15 mouse cellular contexts compared by ENCODE assay signal in genomic region chr2:35852164-35852509, GRCm38 (mm10).
DNase-seq lines count a peak whose midpoint lies in the region; ATAC-seq lines count a peak whose summit lies in the region.
"Had no signal": no experiment of that assay in that cellular context is flagged by ENCODE, and none has a peak within 500 bp of the region (broad histone marks: within the 10 kb centered on the region; RNA-seq: fewer than 3 reads in every experiment).

No protein-coding gene starts in this region.

- no peak for DNase-seq in hindbrain, embryonic 14.5 days (ENCODE audit: low spot score)
- DNase-seq in midbrain, embryonic 14.5 days = no peak
- no peak for DNase-seq in heart, postnatal 4 days
- no peak for DNase-seq in adrenal gland, postnatal 10 days
- DNase-seq: adrenal gland, adult 2 months; cerebellum, adult 2 months; heart, adult 2 months; left cerebral cortex, postnatal 4 days; lung, postnatal 14 days; thymus, adult 18-20 months had no signal

- H3K4me3 ChIP-seq in hindbrain, embryonic 14.5 days (replicated peaks; ENCODE audit: low read length) = no peak overlapping the region
- H3K4me3 ChIP-seq in hindbrain, embryonic 16.5 days (ENCODE audit: low read length) = no peak overlapping the region
- H3K4me3 ChIP-seq in forebrain, embryonic 13.5 days = no peak overlapping the region
- no peak overlapping the region for H3K4me3 ChIP-seq in forebrain, embryonic 15.5 days
- no peak overlapping the region for H3K4me3 ChIP-seq in midbrain, embryonic 14.5 days (replicated peaks; ENCODE audit: low read depth, low read length)
- H3K4me3 ChIP-seq: heart, adult 2 months had no signal

- H3K4me1 ChIP-seq in hindbrain, embryonic 14.5 days (replicated peaks; ENCODE audit: control insufficient read depth, insufficient read depth, low read length) = peaks cover 16% of the 10 kb centered on the region
- H3K4me1 ChIP-seq in hindbrain, embryonic 16.5 days (ENCODE audit: control insufficient read depth, insufficient read depth, low read depth, low read length) = peaks cover 3% of the 10 kb centered on the region
- peaks cover 25% of the 10 kb centered on the region for H3K4me1 ChIP-seq in forebrain, embryonic 13.5 days
- peaks cover 13% of the 10 kb centered on the region for H3K4me1 ChIP-seq in forebrain, embryonic 15.5 days
- H3K4me1 ChIP-seq in midbrain, embryonic 14.5 days (ENCODE audit: control insufficient read depth, insufficient read depth, low read length) = peaks cover 15% of the 10 kb centered on the region

- H3K9ac ChIP-seq in hindbrain, embryonic 14.5 days = no peak overlapping the region
- H3K9ac ChIP-seq in hindbrain, embryonic 16.5 days (ENCODE audit: low read depth, low read length) = no peak overlapping the region
- H3K9ac ChIP-seq in forebrain, embryonic 13.5 days = no peak overlapping the region
- no peak overlapping the region for H3K9ac ChIP-seq in forebrain, embryonic 15.5 days (replicated peaks)
- no peak overlapping the region for H3K9ac ChIP-seq in midbrain, embryonic 14.5 days (replicated peaks; ENCODE audit: low read length)

- no peak overlapping the region for H3K4me2 ChIP-seq in hindbrain, embryonic 14.5 days (replicated peaks)
- no peak overlapping the region for H3K4me2 ChIP-seq in hindbrain, embryonic 16.5 days (ENCODE audit: low read length)
- H3K4me2 ChIP-seq in forebrain, embryonic 13.5 days = peak overlapping the region; percentile 8; the same call in 1 of the 2 replicates
- no peak overlapping the region; the same call in 1 of the 2 replicates for H3K4me2 ChIP-seq in forebrain, embryonic 15.5 days (replicated peaks)
- H3K4me2 ChIP-seq in midbrain, embryonic 14.5 days (ENCODE audit: low read length) = peak overlapping the region; percentile 16; the same call in 1 of the 2 replicates

- no peak for ATAC-seq in hindbrain, embryonic 14.5 days (ENCODE audit: low FRiP score)
- ATAC-seq in hindbrain, embryonic 16.5 days = no peak
- ATAC-seq in forebrain, embryonic 13.5 days = no peak
- ATAC-seq in forebrain, embryonic 15.5 days (replicated peaks) = no peak
- no peak for ATAC-seq in midbrain, embryonic 14.5 days (ENCODE audit: low FRiP score, low TSS enrichment)
- ATAC-seq: inflammation-experienced regulatory T-cells, adult 6 months had no signal

- peak overlapping the region; percentile 27; the same call in 1 of the 2 replicates for H3K27ac ChIP-seq in hindbrain, embryonic 14.5 days
- H3K27ac ChIP-seq in hindbrain, embryonic 16.5 days (ENCODE audit: low read depth, low read length) = no peak overlapping the region
- no peak overlapping the region for H3K27ac ChIP-seq in forebrain, embryonic 13.5 days
- peak overlapping the region; percentile 52; the same call in 1 of the 2 replicates for H3K27ac ChIP-seq in forebrain, embryonic 15.5 days (replicated peaks)
- H3K27ac ChIP-seq in midbrain, embryonic 14.5 days (replicated peaks; ENCODE audit: low read depth, low read length) = 0 out of 2 replicates have a peak overlapping the region, but pooled peaks have one; percentile 10
- H3K27ac ChIP-seq: heart, adult 2 months had no signal

- no peaks in the 10 kb centered on the region for H3K36me3 ChIP-seq in hindbrain, embryonic 14.5 days (replicated peaks; ENCODE audit: control insufficient read depth, insufficient read depth)
- no peaks in the 10 kb centered on the region for H3K36me3 ChIP-seq in hindbrain, embryonic 16.5 days (ENCODE audit: control insufficient read depth, insufficient read depth, low read length)
- no peaks in the 10 kb centered on the region for H3K36me3 ChIP-seq in forebrain, embryonic 13.5 days (ENCODE audit: poor library complexity, severe bottlenecking)
- H3K36me3 ChIP-seq in forebrain, embryonic 15.5 days = no peaks in the 10 kb centered on the region
- no peaks in the 10 kb centered on the region for H3K36me3 ChIP-seq in midbrain, embryonic 14.5 days (ENCODE audit: control insufficient read depth, insufficient read depth, low read length)
- H3K36me3 ChIP-seq: G1E had no signal

- no peaks in the 10 kb centered on the region for H3K9me3 ChIP-seq in hindbrain, embryonic 14.5 days (ENCODE audit: control insufficient read depth, low read length)
- H3K9me3 ChIP-seq in hindbrain, embryonic 16.5 days (ENCODE audit: control insufficient read depth, low read length) = no peaks in the 10 kb centered on the region
- H3K9me3 ChIP-seq in forebrain, embryonic 13.5 days (replicated peaks) = no peaks in the 10 kb centered on the region
- H3K9me3 ChIP-seq in forebrain, embryonic 15.5 days = no peaks in the 10 kb centered on the region
- no peaks in the 10 kb centered on the region for H3K9me3 ChIP-seq in midbrain, embryonic 14.5 days (ENCODE audit: control insufficient read depth, low read length)
- H3K9me3 ChIP-seq: G1E had no signal

- H3K27me3 ChIP-seq in hindbrain, embryonic 14.5 days (ENCODE audit: control insufficient read depth, insufficient read depth, low read length) = no peaks in the 10 kb centered on the region
- no peaks in the 10 kb centered on the region for H3K27me3 ChIP-seq in hindbrain, embryonic 16.5 days (replicated peaks; ENCODE audit: control insufficient read depth, insufficient read depth, low read length)
- 0 out of 2 replicates have a peak, but pooled peaks cover 7% of the 10 kb centered on the region for H3K27me3 ChIP-seq in forebrain, embryonic 13.5 days
- H3K27me3 ChIP-seq in forebrain, embryonic 15.5 days = no peaks in the 10 kb centered on the region
- no peaks in the 10 kb centered on the region for H3K27me3 ChIP-seq in midbrain, embryonic 14.5 days (ENCODE audit: control insufficient read depth, insufficient read depth, low read length)

- WGBS in hindbrain, embryonic 14.5 days = 66% methylated on average over 3 of the region's 3 CpGs
- 73% methylated on average over 3 of the region's 3 CpGs for WGBS in hindbrain, embryonic 16.5 days
- WGBS in forebrain, embryonic 13.5 days = 32% methylated on average over 3 of the region's 3 CpGs
- 32% methylated on average over 3 of the region's 3 CpGs for WGBS in forebrain, embryonic 15.5 days
- WGBS in midbrain, embryonic 14.5 days = 22% methylated on average over 3 of the region's 3 CpGs

Comparison
In these comparisons a context has a peak if more than half of its experiments do, and no peak if none do; other contexts are left out.
1. H3K27ac ChIP-seq: peak in hindbrain, embryonic 14.5 days (single experiment), forebrain, embryonic 15.5 days (single experiment) and midbrain, embryonic 14.5 days (single experiment); none in hindbrain, embryonic 16.5 days (single experiment) and forebrain, embryonic 13.5 days (single experiment).
2. H3K4me2 ChIP-seq: peak in forebrain, embryonic 13.5 days (single experiment) and midbrain, embryonic 14.5 days (single experiment); none in hindbrain, embryonic 14.5 days (single experiment), hindbrain, embryonic 16.5 days (single experiment) and forebrain, embryonic 15.5 days (single experiment).